Mouse (Mus musculus) heart, adult 2 months (tissue): ENCODE results near the gene Stx8. TPM values are rescaled to one million over a fixed set of nuclear protein-coding genes. Genes with fewer than 3 reads are reported as not detected.

Experiments
- DNase-seq, 2 experiments: peaks; one replicate each; pipeline ENCODE4 v3.0.0; 2021
- H3K27ac ChIP-seq: fragments of 200-600 bp; 2 replicates; pipeline ENCODE4 v1.8.1; 2022
- H3K27me3 ChIP-seq: fragments of 200-500 bp; 2 replicates; pipeline ENCODE4 v1.6.1; 2012; ENCODE audit warnings: mild to moderate bottlenecking, low read length, inconsistent platforms, mixed read lengths; ENCODE audit not compliant: control insufficient read depth, insufficient read depth
- H3K36me3 ChIP-seq: fragments of 200-500 bp; 2 replicates; pipeline ENCODE4 v1.6.1; 2012; ENCODE audit warnings: low read length, inconsistent platforms; ENCODE audit not compliant: control insufficient read depth, insufficient read depth
- H3K4me1 ChIP-seq: fragments of 200-500 bp; 2 replicates; pipeline ENCODE4 v1.6.1; 2011; ENCODE audit warnings: low read length; ENCODE audit not compliant: control insufficient read depth, insufficient read depth
- H3K4me3 ChIP-seq: fragments of 200-600 bp; 2 replicates; pipeline ENCODE4 v1.8.1; 2022
- H3K79me2 ChIP-seq: fragments of 200-500 bp; replicated peaks from 2 replicates; pipeline ENCODE4 v1.6.1; 2012; ENCODE audit warnings: mild to moderate bottlenecking, inconsistent platforms, low read length, moderate library complexity, mixed read lengths; ENCODE audit not compliant: control insufficient read depth, insufficient read depth
- H3K9ac ChIP-seq: fragments of 200-500 bp; 2 replicates; pipeline ENCODE4 v1.6.1; 2012; ENCODE audit warnings: low read depth, mild to moderate bottlenecking, control low read depth, inconsistent platforms, low read length, mixed read lengths
- CTCF ChIP-seq: fragments of 200-600 bp; IDR thresholded peaks from 2 replicates; pipeline ENCODE4 v1.8.1; 2022; ENCODE audit warnings: antibody characterized with exemption, mild to moderate bottlenecking, moderate library complexity
- EP300 ChIP-seq: fragments of 200-500 bp; IDR thresholded peaks from 2 replicates; pipeline ENCODE4 v1.6.1; 2011; ENCODE audit warnings: low read depth, low read length, control low read depth; ENCODE audit not compliant: insufficient read depth
- POLR2A ChIP-seq: fragments of 200-500 bp; IDR thresholded peaks from 2 replicates; pipeline ENCODE4 v1.6.1; 2011; ENCODE audit warnings: mild to moderate bottlenecking, low read depth, low read length, control low read depth; ENCODE audit not compliant: insufficient read depth
- WGBS: fragments of 180-500 bp; shearing (Covaris S2); methylation state at CpG from one replicate; pipeline ENCODE4 v1.1.7; 2018; 5-methylcytosine and 5-hydroxymethylcytosine counted together
- intact Hi-C: fragments of 180-260 bp; cut with DNase I; formaldehyde crosslinking; loops from one replicate; pipeline ENCODE4 v1.15.1; 2025
- polyA plus RNA-seq: library from polyadenylated mRNA; depleted of rRNA; stranded (reverse); fragments of >200 nt; gene quantifications from 2 replicates; pipeline ENCODE4 v1.2.3, GENCODE M21; 2012
- total RNA-seq, 2 experiments: library from RNA; stranded (reverse); gene quantifications; 2 replicates each; pipeline ENCODE4 v1.2.3; 2021

Gene Stx8
- total and polyA plus RNA-seq, 3 experiments, result 6.7 to 29.1 (median 22.6) TPM

- intact Hi-C loops, result no loop called here
- Histone ChIP-seq H3K36me3 (no peaks in the 10 kb centered on the region), H3K27ac (no peak overlapping the region), H3K4me3 (no peak overlapping the region), H3K79me2 (no peaks in the 10 kb centered on the region), H3K27me3 (no peaks in the 10 kb centered on the region), H3K9ac (no peak overlapping the region), H3K4me1 (peaks cover 4% of the 10 kb centered on the region; the same call in 1 of the 2 replicates)
- DNase-seq, result no peak
- 72% methylated on average over 6 of the region's 6 CpGs for WGBS
- no peak for TF ChIP-seq POLR2A
- TF ChIP-seq CTCF, result no peak
- TF ChIP-seq EP300, result no peak
These were observed 117.6 kb downstream of the Stx8 start for GRCm38 (mm10) chr11:68083562-68083961.

DNA sequence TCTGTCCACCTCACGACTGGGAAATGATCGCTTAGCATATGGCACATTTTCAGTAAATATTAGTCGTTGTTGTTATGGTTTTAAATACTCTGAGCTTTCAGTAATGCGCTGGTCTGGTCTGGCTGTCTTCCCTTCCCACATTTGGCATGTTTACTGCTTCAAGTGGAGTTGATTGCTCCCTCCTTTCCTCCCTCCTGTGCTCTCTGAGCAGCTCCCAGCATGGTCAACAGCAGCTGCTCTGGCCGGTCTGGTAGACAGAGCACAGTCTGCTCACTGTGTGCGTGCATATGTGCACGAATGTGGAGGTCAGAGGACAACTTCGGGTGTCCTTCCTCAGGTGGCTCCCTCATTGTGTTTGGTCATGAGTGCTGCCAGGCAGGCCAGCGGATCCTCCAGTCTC lies 120.2 kb downstream of the Stx8 start:
- TF ChIP-seq POLR2A (no peak), EP300 (no peak), CTCF (no peak)
- intact Hi-C loops, result no loop called here
- Histone ChIP-seq H3K4me3 (no peak overlapping the region), H3K36me3 (no peaks in the 10 kb centered on the region), H3K27ac (no peak overlapping the region), H3K4me1 (peaks cover 8% of the 10 kb centered on the region), H3K27me3 (no peaks in the 10 kb centered on the region), H3K79me2 (no peaks in the 10 kb centered on the region), H3K9ac (no peak overlapping the region)
- 65% methylated on average over 9 of the region's 9 CpGs for WGBS
- peak; percentile 18 to 29 for DNase-seq

- 54% methylated on average over 9 of the region's 9 CpGs for WGBS
- intact Hi-C loops, result no loop called here
- Histone ChIP-seq H3K9ac (no peak overlapping the region), H3K36me3 (no peaks in the 10 kb centered on the region), H3K79me2 (no peaks in the 10 kb centered on the region), H3K4me3 (no peak overlapping the region), H3K27ac (no peak overlapping the region), H3K4me1 (peaks cover 8% of the 10 kb centered on the region), H3K27me3 (no peaks in the 10 kb centered on the region)
- no peak for TF ChIP-seq EP300
- no peak for TF ChIP-seq POLR2A
- DNase-seq, result no peak
These were observed 123.4 kb downstream of the Stx8 start for GRCm38 (mm10) chr11:68089426-68089825.

DNA sequence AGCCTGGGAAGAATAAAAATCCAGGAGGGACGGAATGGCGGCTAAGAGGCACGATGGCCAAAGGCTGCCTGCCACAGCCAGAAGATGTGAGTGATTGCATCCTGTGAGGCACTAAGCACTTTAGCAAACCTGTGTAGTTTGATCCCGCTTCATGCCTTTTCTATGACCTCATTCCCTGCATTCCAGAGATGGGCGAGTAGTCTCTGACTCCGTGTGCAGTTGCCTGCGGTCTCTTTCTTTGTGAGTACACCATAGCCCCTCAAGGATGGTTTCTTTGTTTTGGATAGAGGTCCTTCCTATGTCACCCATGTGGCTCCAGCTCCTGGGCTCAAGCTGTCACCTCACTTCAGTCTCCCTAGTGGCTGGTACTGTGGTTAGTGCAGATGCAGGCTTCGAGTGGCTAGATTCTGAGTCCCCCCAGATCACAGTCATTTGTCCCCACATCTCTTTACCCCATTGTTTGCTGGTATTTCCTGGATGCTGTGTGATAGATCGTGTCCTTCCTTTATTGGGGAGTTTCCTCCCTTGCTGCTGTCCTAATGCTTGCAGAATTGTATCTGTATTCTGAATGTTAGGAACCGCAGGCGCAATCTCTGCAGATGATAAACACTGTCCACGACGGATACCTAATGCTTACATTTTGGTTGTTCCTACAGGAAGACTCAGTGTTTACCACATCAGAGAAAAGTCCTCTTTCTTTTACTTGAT lies 124.0 kb downstream of the Stx8 start:
- no peak for DNase-seq
- Histone ChIP-seq H3K27ac (no peak overlapping the region), H3K36me3 (no peaks in the 10 kb centered on the region), H3K79me2 (no peaks in the 10 kb centered on the region), H3K4me3 (no peak overlapping the region), H3K4me1 (peaks cover 6% of the 10 kb centered on the region), H3K27me3 (no peaks in the 10 kb centered on the region), H3K9ac (no peak overlapping the region)
- WGBS, result 45% methylated on average over 13 of the region's 13 CpGs
- intact Hi-C loops, result no loop called here
- TF ChIP-seq EP300, result no peak

GRCm38 (mm10) chr11:68091975-68092759 lies 126.2 kb downstream of the Stx8 start:
- H3K27ac ChIP-seq, result no peak overlapping the region
- peaks cover 4% of the 10 kb centered on the region for H3K4me1 ChIP-seq
- no peak overlapping the region for H3K4me3 ChIP-seq
- 51% methylated on average over 3 of the region's 3 CpGs for WGBS
- intact Hi-C loops, result no loop called here
- no peaks in the 10 kb centered on the region for H3K79me2 ChIP-seq
- DNase-seq, result no peak
- H3K36me3 ChIP-seq, result no peaks in the 10 kb centered on the region
- H3K27me3 ChIP-seq, result no peaks in the 10 kb centered on the region
- H3K9ac ChIP-seq, result no peak overlapping the region
- no peak for TF ChIP-seq EP300
- TF ChIP-seq POLR2A, result no peak
- TF ChIP-seq CTCF, result no peak

GRCm38 (mm10) chr11:68101598-68101997 lies 135.6 kb downstream of the Stx8 start:
- no peaks in the 10 kb centered on the region for H3K36me3 ChIP-seq
- H3K4me1 ChIP-seq, result no peaks in the 10 kb centered on the region
- DNase-seq, result no peak
- TF ChIP-seq EP300, result no peak
- TF ChIP-seq POLR2A, result no peak
- no peak for TF ChIP-seq CTCF
- intact Hi-C loops, result no loop called here
- WGBS, result 74% methylated on average over 1 of the region's 1 CpGs
- no peak overlapping the region for H3K9ac ChIP-seq
- no peaks in the 10 kb centered on the region for H3K27me3 ChIP-seq
- H3K4me3 ChIP-seq, result no peak overlapping the region
- H3K27ac ChIP-seq, result no peak overlapping the region
- no peaks in the 10 kb centered on the region for H3K79me2 ChIP-seq
